Mouse (Mus musculus) intestine, embryonic 14.5 days (tissue): ENCODE data around the gene Six1. TPM values are rescaled to one million over a fixed set of nuclear protein-coding genes. Genes with fewer than 3 reads are reported as not detected.

Experiments used
- ATAC-seq: fragments of 200-750 bp; cut with Nextera tagmentation; replicated peaks from 2 replicates; pipeline ENCODE4 v1.8.0; 2017; ENCODE audit warnings: low read depth, moderate number of reproducible peaks, moderate TSS enrichment, moderate library complexity; ENCODE audit not compliant: low FRiP score, low TSS enrichment
- DNase-seq: peaks from one replicate; pipeline ENCODE4 v3.0.0-alpha.2; 2018; ENCODE audit warnings: low spot score
- H3K27ac ChIP-seq: fragments of 300-500 bp; sonication (generic); 2 replicates; pipeline ENCODE4 v1.5.1; 2014; ENCODE audit warnings: low read depth, mild to moderate bottlenecking, control low read depth
- H3K27me3 ChIP-seq: fragments of 300-500 bp; sonication (generic); replicated peaks from 2 replicates; pipeline ENCODE4 v1.6.1; 2014; ENCODE audit warnings: low read length, control low read depth; ENCODE audit not compliant: control insufficient read depth, insufficient read depth
- H3K36me3 ChIP-seq: fragments of 300-500 bp; sonication (generic); 2 replicates; pipeline ENCODE4 v1.6.1; 2014; ENCODE audit warnings: low read length, control low read depth; ENCODE audit not compliant: control insufficient read depth, insufficient read depth
- H3K4me1 ChIP-seq: fragments of 300-500 bp; sonication (generic); replicated peaks from 2 replicates; pipeline ENCODE4 v1.6.1; 2014; ENCODE audit warnings: low read length, control low read depth, mixed read lengths; ENCODE audit not compliant: control insufficient read depth, insufficient read depth
- H3K4me2 ChIP-seq: fragments of 300-500 bp; sonication (generic); 2 replicates; pipeline ENCODE4 v1.6.1; 2014; ENCODE audit warnings: low read length
- H3K4me3 ChIP-seq: fragments of 300-500 bp; sonication (generic); 2 replicates; pipeline ENCODE4 v1.5.1; 2014; ENCODE audit warnings: low read depth, low read length, control low read depth, mixed read lengths
- H3K9ac ChIP-seq: fragments of 300-500 bp; sonication (generic); 2 replicates; pipeline ENCODE4 v1.6.1; 2014; ENCODE audit warnings: mild to moderate bottlenecking, low read length
- H3K9me3 ChIP-seq: fragments of 300-500 bp; sonication (generic); 2 replicates; pipeline ENCODE4 v1.6.1; 2016; ENCODE audit warnings: low read length, control low read depth; ENCODE audit not compliant: control insufficient read depth
- WGBS: fragments of 180-500 bp; shearing (Covaris S2); extraction: QIAGEN DNeasy Blood & Tissue Kit; methylation state at CpG from one replicate; pipeline ENCODE4 v1.1.7; 2014; 5-methylcytosine and 5-hydroxymethylcytosine counted together
- polyA plus RNA-seq: library from polyadenylated mRNA; unstranded; fragments of >200 nt; fragmentation: Nextera tagmentation; extraction: Ambion mirVana; gene quantifications from 2 replicates; pipeline ENCODE4 v1.2.1, GENCODE M21; 2014

The Six1 gene
- polyA plus RNA-seq, 1 experiment from 2014 or later, result not detected

DNA sequence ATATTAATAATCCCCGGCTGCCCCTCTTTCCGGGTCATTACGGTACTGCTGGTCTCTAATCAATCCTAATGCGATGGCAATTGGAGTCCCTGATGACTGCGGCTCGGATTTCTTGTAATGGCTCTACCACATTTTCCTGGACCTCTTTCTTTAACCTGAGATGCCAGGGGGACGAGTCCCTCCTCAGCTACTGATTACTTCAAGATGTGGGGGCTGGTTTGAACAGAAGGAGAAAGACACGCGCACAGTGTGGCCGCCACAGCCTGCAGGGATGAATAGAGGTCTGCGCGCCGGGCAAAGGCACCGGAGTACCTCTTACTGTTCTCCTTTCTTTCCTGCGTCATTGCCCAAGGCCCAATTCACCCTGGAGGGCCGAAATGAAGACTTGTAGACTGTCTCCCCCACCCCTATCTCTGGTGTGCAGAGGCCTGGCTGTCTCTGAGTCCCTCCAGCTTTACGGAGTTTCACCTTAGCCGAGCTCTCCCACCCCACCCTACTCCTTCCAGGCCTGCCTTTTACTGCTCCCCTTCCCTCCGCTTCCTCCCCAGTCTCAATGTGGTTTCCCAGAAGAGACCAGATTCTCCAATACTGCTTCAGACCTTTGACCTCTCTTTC is 1.5 kb downstream of the Six1 start:
- 2% methylated on average over 19 of the region's 19 CpGs for WGBS
- DNase-seq, result peak; percentile 73
- H3K4me3 ChIP-seq, result no peak overlapping the region
- H3K4me1 ChIP-seq, result no peaks in the 10 kb centered on the region
- peaks cover 100% of the 10 kb centered on the region for H3K27me3 ChIP-seq
- H3K27ac ChIP-seq, result no peak overlapping the region
- H3K9me3 ChIP-seq, result no peaks in the 10 kb centered on the region
- no peak overlapping the region for H3K9ac ChIP-seq
- ATAC-seq, result no peak
- H3K36me3 ChIP-seq, result no peaks in the 10 kb centered on the region
- H3K4me2 ChIP-seq, result no peak overlapping the region

DNA sequence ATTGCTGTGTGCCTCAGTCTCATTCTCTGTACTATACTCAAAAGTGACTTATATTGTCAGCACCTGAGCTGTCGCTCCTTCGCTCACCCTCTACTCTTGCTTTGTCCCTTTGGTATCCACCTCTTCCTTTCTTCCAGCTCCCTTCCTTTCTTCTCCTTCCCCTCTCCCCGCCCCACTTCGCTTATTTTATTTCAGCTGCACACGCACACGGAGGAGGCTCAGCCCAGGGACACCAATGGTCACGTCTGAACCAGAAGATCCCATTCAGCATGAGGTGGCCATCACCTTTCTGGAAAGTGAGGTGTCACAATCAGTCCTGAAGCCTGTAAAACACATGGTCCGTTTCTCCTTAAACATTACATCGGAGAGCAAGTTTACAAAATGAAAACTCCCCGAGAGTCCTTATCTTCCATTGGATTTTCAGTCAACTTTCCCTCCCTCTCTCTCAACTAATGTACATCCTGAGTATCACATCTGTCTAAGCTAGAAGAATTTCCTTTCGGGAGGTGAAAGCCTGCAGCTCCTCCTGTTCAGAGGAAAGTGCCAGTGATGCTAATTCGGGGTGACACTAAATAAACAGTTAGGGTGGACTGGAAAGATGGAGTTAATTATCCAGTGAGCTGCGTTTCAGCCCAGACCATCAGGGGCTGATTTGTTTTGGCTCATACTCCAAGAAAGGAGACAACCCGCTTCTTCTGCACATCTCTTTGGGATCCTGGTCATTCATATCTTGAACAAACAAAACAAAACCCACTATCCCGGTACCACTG is 2.7 kb downstream of the Six1 start:
- Histone ChIP-seq H3K27ac (no peak overlapping the region), H3K4me1 (0 out of 2 replicates have a peak, but pooled peaks cover 3% of the 10 kb centered on the region), H3K9me3 (no peaks in the 10 kb centered on the region), H3K36me3 (no peaks in the 10 kb centered on the region), H3K27me3 (peaks cover 100% of the 10 kb centered on the region), H3K4me2 (no peak overlapping the region), H3K4me3 (no peak overlapping the region), H3K9ac (no peak overlapping the region)
- peak; percentile 60 for DNase-seq
- no peak for ATAC-seq
- WGBS, result under 1% methylated on average over 15 of the region's 15 CpGs

DNA sequence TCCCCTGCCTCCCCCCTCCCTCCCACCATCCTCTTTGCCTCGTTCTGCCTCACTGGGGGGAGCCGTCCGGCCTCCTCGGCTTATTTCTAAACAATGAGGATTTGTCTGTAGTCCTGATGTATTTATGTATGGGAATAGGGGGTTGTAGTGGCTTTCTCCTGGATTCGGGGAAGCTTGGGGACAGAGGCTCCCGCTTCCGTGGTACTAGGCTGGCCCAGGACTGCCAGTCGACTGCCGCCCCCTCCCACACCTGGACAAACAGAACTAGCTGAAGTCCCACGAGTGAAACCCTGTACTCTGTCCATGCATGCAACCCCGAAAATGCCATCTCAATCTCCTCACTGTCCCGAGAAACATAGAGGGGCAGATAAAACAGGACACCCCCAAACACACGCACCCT is 3.4 kb downstream of the Six1 start:
- Histone ChIP-seq H3K27me3 (peaks cover 100% of the 10 kb centered on the region), H3K4me3 (no peak overlapping the region), H3K4me1 (peaks cover 6% of the 10 kb centered on the region), H3K27ac (no peak overlapping the region), H3K36me3 (no peaks in the 10 kb centered on the region), H3K9me3 (no peaks in the 10 kb centered on the region), H3K4me2 (no peak overlapping the region), H3K9ac (no peak overlapping the region)
- ATAC-seq (no peak), DNase-seq (peak; percentile 58)
- WGBS, result under 1% methylated on average over 13 of the region's 13 CpGs

DNA sequence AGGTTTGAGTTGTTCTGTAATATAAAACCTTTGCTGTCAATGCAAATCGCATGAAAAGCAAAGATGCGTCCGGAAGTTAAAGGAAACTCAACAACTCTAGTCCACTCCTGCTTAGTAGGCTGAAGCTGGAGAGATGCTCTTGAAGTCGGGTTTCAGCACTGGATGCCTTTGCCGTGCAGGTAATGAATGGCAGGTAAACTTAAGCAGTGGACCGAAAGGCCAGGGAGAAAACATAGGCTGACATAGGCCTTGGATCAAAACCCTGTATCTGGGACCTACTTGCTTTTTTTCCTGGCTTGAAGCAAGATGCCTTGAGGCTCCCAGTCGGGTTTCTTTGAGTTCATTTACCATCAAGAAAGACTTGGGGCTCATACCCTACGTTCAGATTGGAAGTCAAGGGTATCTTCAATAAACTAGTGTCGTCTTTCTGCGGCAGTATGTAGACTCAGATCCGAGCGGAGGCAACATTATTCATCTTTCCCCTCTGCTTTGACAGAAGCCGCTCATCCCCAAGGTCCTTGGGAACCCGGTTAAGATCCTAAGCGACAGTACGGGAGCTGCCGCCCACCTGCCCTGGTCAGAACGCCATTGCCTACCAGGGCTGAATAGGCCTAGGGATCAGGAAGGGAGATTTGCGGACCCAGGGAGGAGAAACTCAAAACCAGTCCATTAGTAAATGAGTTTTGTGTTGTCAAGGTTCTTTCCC is 4.0 kb downstream of the Six1 start:
- Histone ChIP-seq H3K9ac (no peak overlapping the region), H3K9me3 (no peaks in the 10 kb centered on the region), H3K4me1 (peaks cover 12% of the 10 kb centered on the region), H3K36me3 (no peaks in the 10 kb centered on the region), H3K27me3 (peaks cover 100% of the 10 kb centered on the region), H3K4me2 (no peak overlapping the region), H3K4me3 (no peak overlapping the region), H3K27ac (no peak overlapping the region)
- DNase-seq (peak; percentile 65), ATAC-seq (no peak)
- 2% methylated on average over 19 of the region's 19 CpGs for WGBS

DNA sequence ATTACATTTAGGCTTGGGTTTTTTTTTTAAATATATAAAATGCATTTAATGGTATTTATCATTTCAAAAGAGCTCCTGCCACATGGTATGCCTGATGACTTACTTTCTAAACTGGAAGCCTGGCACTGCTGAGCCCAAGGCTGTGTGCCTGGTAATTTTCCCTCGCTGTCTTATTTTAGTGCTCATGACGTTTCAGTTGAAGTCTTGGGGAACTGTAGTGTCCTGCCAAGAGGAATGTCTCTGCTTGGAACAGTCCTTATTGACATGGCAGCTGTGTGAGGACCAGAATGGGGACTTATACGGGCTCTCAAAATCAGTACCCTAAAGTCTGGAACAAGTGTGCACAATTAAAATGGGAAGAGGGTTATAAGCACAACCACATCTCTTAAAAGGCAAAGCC is 5.2 kb downstream of the Six1 start:
- 0% methylated on average over 3 of the region's 3 CpGs for WGBS
- Histone ChIP-seq H3K36me3 (no peaks in the 10 kb centered on the region), H3K4me3 (no peak overlapping the region), H3K9ac (no peak overlapping the region), H3K27me3 (peaks cover 99% of the 10 kb centered on the region), H3K4me1 (peaks cover 17% of the 10 kb centered on the region), H3K9me3 (no peaks in the 10 kb centered on the region), H3K27ac (no peak overlapping the region), H3K4me2 (no peak overlapping the region)
- DNase-seq (no peak), ATAC-seq (no peak)

DNA sequence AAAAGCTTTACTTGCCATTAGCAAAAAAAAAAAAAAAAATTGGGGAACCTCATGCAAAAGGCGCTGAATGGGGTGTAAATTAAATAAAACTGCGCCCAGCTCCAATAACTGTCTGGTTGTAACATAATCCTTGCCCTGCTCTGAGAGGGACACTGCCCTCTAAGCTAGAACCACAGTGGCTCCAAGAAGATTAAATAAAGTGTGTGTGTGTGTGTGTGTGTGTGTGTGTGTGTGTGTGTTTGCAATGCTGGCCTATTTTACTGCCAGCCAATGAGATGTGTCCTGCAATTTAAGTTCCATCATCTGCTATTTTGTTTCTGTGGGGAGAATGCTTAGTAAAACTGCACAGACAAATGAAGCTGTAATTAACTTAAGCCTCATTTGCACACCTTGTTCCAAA is 6.1 kb downstream of the Six1 start:
- Histone ChIP-seq H3K9me3 (no peaks in the 10 kb centered on the region), H3K27ac (no peak overlapping the region), H3K9ac (no peak overlapping the region), H3K4me3 (no peak overlapping the region), H3K27me3 (peaks cover 99% of the 10 kb centered on the region), H3K4me1 (peaks cover 17% of the 10 kb centered on the region), H3K4me2 (no peak overlapping the region), H3K36me3 (no peaks in the 10 kb centered on the region)
- ATAC-seq, result no peak
- DNase-seq, result no peak
- WGBS, result 5% methylated on average over 2 of the region's 2 CpGs

DNA sequence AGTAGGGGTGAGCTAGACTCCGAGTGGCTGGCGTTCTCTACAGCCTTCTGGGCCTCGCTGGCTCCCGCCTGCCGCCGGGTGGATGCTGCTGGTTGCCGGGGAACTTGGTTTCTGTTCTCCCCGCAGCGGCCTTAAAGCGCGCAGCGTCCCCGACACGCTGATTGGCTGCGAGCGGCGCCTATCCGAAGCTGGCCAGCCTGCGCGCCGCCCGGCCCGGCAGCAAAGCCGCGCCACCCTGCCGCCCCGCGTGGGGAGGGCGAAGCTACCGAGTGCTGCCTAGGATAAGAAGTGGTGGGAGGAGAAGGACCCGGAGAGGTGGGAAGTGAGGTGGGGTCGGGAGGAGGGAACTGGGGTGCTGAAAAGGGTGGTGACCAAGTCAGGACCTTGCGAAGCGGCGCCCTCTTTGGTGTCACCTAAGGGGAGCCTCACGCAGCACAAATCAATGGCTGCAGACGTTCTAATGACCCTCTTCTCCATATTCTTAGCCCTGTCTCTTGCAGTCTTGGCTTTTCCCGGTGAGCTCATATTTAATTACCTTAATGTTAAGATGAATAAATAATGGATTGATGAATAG is 7.0 kb downstream of the Six1 start:
- H3K9ac ChIP-seq, result no peak overlapping the region
- no peaks in the 10 kb centered on the region for H3K9me3 ChIP-seq
- peak; percentile 81 for ATAC-seq
- under 1% methylated on average over 38 of the region's 38 CpGs for WGBS
- H3K27me3 ChIP-seq, result peaks cover 99% of the 10 kb centered on the region
- H3K4me3 ChIP-seq, result peak overlapping the region; percentile 36
- H3K4me1 ChIP-seq, result peaks cover 17% of the 10 kb centered on the region
- H3K36me3 ChIP-seq, result no peaks in the 10 kb centered on the region
- H3K4me2 ChIP-seq, result peak overlapping the region; percentile 60
- no peak overlapping the region for H3K27ac ChIP-seq
- DNase-seq, result peak; percentile 84

DNA sequence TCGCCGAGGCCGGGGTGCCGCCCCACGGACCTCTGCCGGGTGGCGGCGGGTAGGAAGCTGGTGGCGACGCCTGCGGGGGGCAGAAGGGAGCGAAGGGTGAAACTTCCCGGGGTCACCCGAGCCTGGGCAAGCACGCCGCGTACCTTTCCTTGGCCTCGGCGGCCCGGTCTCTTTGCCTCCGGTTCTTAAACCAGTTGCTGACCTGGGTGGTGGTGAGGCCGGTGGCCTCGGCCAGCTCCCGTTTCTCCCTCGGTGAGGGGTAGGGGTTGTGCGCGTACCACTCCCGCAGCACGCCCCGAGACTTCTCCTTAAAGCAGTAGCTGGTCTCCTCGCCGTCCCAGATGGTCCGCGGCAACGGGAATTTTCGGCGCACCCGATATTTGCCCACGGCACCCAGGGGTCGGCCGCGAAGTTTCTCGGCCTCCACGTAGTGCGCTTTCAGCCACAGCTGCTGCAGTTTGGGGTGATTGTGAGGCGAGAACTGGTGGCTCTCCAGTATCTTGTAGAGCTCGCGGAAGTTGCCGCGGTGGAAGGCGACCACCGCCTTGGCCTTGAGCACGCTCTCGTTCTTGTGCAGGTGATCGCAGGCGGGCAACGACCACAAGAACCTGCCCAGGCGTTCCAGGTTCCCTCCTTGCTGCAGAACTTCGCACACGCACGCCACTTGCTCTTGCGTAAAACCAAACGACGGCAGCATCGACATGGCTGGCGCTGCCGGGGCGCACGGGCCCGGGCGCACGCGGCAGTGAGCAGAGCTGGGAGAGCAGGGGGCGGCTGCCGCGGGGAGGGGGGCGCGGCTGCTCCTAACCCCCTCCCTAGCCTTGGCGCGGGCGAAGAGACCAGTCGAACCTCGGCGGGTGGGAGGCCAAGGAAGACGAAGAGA is 7.7 kb downstream of the Six1 start:
- H3K4me2 ChIP-seq, result peak overlapping the region; percentile 60
- H3K4me3 ChIP-seq, result peak overlapping the region; percentile 36
- DNase-seq, result peak; percentile 69
- WGBS, result 1% methylated on average over 85 of the region's 85 CpGs
- H3K36me3 ChIP-seq, result no peaks in the 10 kb centered on the region
- no peak; the same call in 1 of the 2 replicates for ATAC-seq
- no peak overlapping the region for H3K9ac ChIP-seq
- H3K27me3 ChIP-seq, result peaks cover 99% of the 10 kb centered on the region
- no peaks in the 10 kb centered on the region for H3K9me3 ChIP-seq
- H3K4me1 ChIP-seq, result peaks cover 17% of the 10 kb centered on the region
- H3K27ac ChIP-seq, result no peak overlapping the region
